Mouse (Mus musculus) heart, embryonic 16.5 days (tissue): ENCODE data around the gene Gm128. TPM values are rescaled to one million over a fixed set of nuclear protein-coding genes. Genes with fewer than 3 reads are reported as not detected.

Source experiments
- ATAC-seq: fragments of 200-750 bp; cut with Nextera tagmentation; replicated peaks from 2 replicates; pipeline ENCODE4 v1.8.0; 2017; ENCODE audit warnings: moderate number of reproducible peaks; ENCODE audit not compliant: insufficient read depth, low FRiP score; ENCODE audit errors: extremely low read depth
- H3K27ac ChIP-seq: fragments of 300-500 bp; sonication (generic); 2 replicates; pipeline ENCODE4 v1.5.1; 2014; ENCODE audit warnings: mild to moderate bottlenecking, low read length, control low read depth, moderate library complexity
- H3K27me3 ChIP-seq: fragments of 300-500 bp; sonication (generic); 2 replicates; pipeline ENCODE4 v1.6.1; 2014; ENCODE audit warnings: low read length, mixed read lengths; ENCODE audit not compliant: control insufficient read depth, insufficient read depth
- H3K36me3 ChIP-seq: fragments of 300-500 bp; sonication (generic); 2 replicates; pipeline ENCODE4 v1.6.1; 2014; ENCODE audit not compliant: control insufficient read depth, insufficient read depth
- H3K4me1 ChIP-seq: fragments of 300-500 bp; sonication (generic); 2 replicates; pipeline ENCODE4 v1.6.1; 2014; ENCODE audit warnings: low read length, mixed read lengths; ENCODE audit not compliant: control insufficient read depth, insufficient read depth
- H3K4me2 ChIP-seq: fragments of 300-500 bp; sonication (generic); 2 replicates; pipeline ENCODE4 v1.6.1; 2014; ENCODE audit warnings: low read depth, mild to moderate bottlenecking, control low read depth, low read length
- H3K4me3 ChIP-seq: fragments of 300-500 bp; sonication (generic); 2 replicates; pipeline ENCODE4 v1.5.1; 2014; ENCODE audit warnings: mild to moderate bottlenecking, control low read depth, low read length
- H3K9ac ChIP-seq: fragments of 300-500 bp; sonication (generic); 2 replicates; pipeline ENCODE4 v1.6.1; 2014; ENCODE audit warnings: low read length, control low read depth
- H3K9me3 ChIP-seq: fragments of 300-500 bp; sonication (generic); replicated peaks from 2 replicates; pipeline ENCODE4 v1.6.1; 2016; ENCODE audit warnings: low read length; ENCODE audit not compliant: control insufficient read depth
- WGBS: fragments of 180-500 bp; shearing (Covaris S2); extraction: QIAGEN DNeasy Blood & Tissue Kit; methylation state at CpG from one replicate; pipeline ENCODE4 v1.1.7; 2014; 5-methylcytosine and 5-hydroxymethylcytosine counted together
- polyA plus RNA-seq: library from polyadenylated mRNA; unstranded; fragments of >200 nt; fragmentation: Nextera tagmentation; extraction: Ambion mirVana; gene quantifications from 2 replicates; pipeline ENCODE4 v1.2.1, GENCODE M21; 2015

The Gm128 gene
- polyA plus RNA-seq, 1 experiment from 2014 or later: 0.51 TPM

- Histone ChIP-seq H3K36me3 (no peaks in the 10 kb centered on the region), H3K4me3 (no peak overlapping the region), H3K9ac (no peak overlapping the region), H3K9me3 (no peaks in the 10 kb centered on the region), H3K27ac (peak overlapping the region; percentile 41), H3K4me1 (peaks cover 25% of the 10 kb centered on the region), H3K4me2 (no peak overlapping the region), H3K27me3 (no peaks in the 10 kb centered on the region)
- 59% methylated on average over 6 of the region's 6 CpGs for WGBS
- no peak for ATAC-seq
Observed at GRCm38 (mm10) chr3:95275161-95275560, 33.8 kb upstream of the Gm128 start.

- Histone ChIP-seq H3K9ac (no peak overlapping the region), H3K9me3 (no peaks in the 10 kb centered on the region), H3K27me3 (no peaks in the 10 kb centered on the region), H3K4me1 (peaks cover 25% of the 10 kb centered on the region), H3K36me3 (no peaks in the 10 kb centered on the region), H3K4me2 (no peak overlapping the region), H3K27ac (no peak overlapping the region), H3K4me3 (no peak overlapping the region)
- ATAC-seq: no peak
- WGBS: 90% methylated on average over 4 of the region's 4 CpGs
Observed at GRCm38 (mm10) chr3:95274453-95274852, 33.1 kb upstream of the Gm128 start.

- H3K4me3 ChIP-seq: no peak overlapping the region
- H3K9ac ChIP-seq: no peak overlapping the region
- 87% methylated on average over 5 of the region's 5 CpGs for WGBS
- no peaks in the 10 kb centered on the region for H3K36me3 ChIP-seq
- H3K27me3 ChIP-seq: no peaks in the 10 kb centered on the region
- H3K27ac ChIP-seq: no peak overlapping the region; the same call in 1 of the 2 replicates
- H3K4me1 ChIP-seq: peaks cover 25% of the 10 kb centered on the region
- 0 out of 2 replicates have a peak, but pooled peaks have one; percentile 20 for ATAC-seq
- no peak overlapping the region for H3K4me2 ChIP-seq
- H3K9me3 ChIP-seq: no peaks in the 10 kb centered on the region
Observed at GRCm38 (mm10) chr3:95273471-95273870, 32.1 kb upstream of the Gm128 start.

- peaks cover 13% of the 10 kb centered on the region for H3K4me1 ChIP-seq
- 81% methylated on average over 12 of the region's 12 CpGs for WGBS
- peaks cover 10% of the 10 kb centered on the region for H3K36me3 ChIP-seq
- no peak overlapping the region for H3K9ac ChIP-seq
- no peak overlapping the region for H3K27ac ChIP-seq
- H3K4me3 ChIP-seq: no peak overlapping the region
- no peak for ATAC-seq
- H3K4me2 ChIP-seq: no peak overlapping the region
- H3K9me3 ChIP-seq: no peaks in the 10 kb centered on the region
- H3K27me3 ChIP-seq: no peaks in the 10 kb centered on the region
Observed at GRCm38 (mm10) chr3:95270766-95271364, 29.5 kb upstream of the Gm128 start.

GRCm38 (mm10) chr3:95269789-95270188 is 28.4 kb upstream of the Gm128 start:
- Histone ChIP-seq H3K27ac (no peak overlapping the region), H3K4me1 (peaks cover 8% of the 10 kb centered on the region), H3K9me3 (no peaks in the 10 kb centered on the region), H3K27me3 (no peaks in the 10 kb centered on the region), H3K4me3 (no peak overlapping the region), H3K9ac (no peak overlapping the region), H3K36me3 (peaks cover 13% of the 10 kb centered on the region), H3K4me2 (no peak overlapping the region)
- 77% methylated on average over 5 of the region's 5 CpGs for WGBS
- ATAC-seq: no peak

GRCm38 (mm10) chr3:95267855-95268254 is 26.5 kb upstream of the Gm128 start:
- Histone ChIP-seq H3K4me1 (no peaks in the 10 kb centered on the region; the same call in 1 of the 2 replicates), H3K4me2 (no peak overlapping the region), H3K9ac (no peak overlapping the region), H3K27ac (no peak overlapping the region), H3K36me3 (peaks cover 17% of the 10 kb centered on the region), H3K27me3 (no peaks in the 10 kb centered on the region), H3K4me3 (no peak overlapping the region), H3K9me3 (no peaks in the 10 kb centered on the region)
- no peak for ATAC-seq

GRCm38 (mm10) chr3:95266052-95266451 is 24.7 kb upstream of the Gm128 start:
- Histone ChIP-seq H3K9ac (no peak overlapping the region), H3K27me3 (no peaks in the 10 kb centered on the region), H3K9me3 (no peaks in the 10 kb centered on the region), H3K4me1 (no peaks in the 10 kb centered on the region; the same call in 1 of the 2 replicates), H3K4me2 (no peak overlapping the region), H3K4me3 (no peak overlapping the region), H3K27ac (no peak overlapping the region), H3K36me3 (peaks cover 27% of the 10 kb centered on the region)
- no peak for ATAC-seq
- 93% methylated on average over 3 of the region's 3 CpGs for WGBS

GRCm38 (mm10) chr3:95264724-95265123 is 23.3 kb upstream of the Gm128 start:
- ATAC-seq: no peak
- no peaks in the 10 kb centered on the region for H3K27me3 ChIP-seq
- H3K9ac ChIP-seq: no peak overlapping the region
- H3K27ac ChIP-seq: no peak overlapping the region
- no peak overlapping the region for H3K4me3 ChIP-seq
- H3K4me2 ChIP-seq: no peak overlapping the region
- H3K4me1 ChIP-seq: no peaks in the 10 kb centered on the region
- WGBS: 84% methylated on average over 1 of the region's 1 CpGs
- no peaks in the 10 kb centered on the region for H3K9me3 ChIP-seq
- peaks cover 30% of the 10 kb centered on the region for H3K36me3 ChIP-seq

- Histone ChIP-seq H3K36me3 (peaks cover 44% of the 10 kb centered on the region), H3K27ac (no peak overlapping the region), H3K4me3 (no peak overlapping the region), H3K4me2 (no peak overlapping the region), H3K4me1 (no peaks in the 10 kb centered on the region), H3K9me3 (no peaks in the 10 kb centered on the region), H3K27me3 (no peaks in the 10 kb centered on the region), H3K9ac (no peak overlapping the region)
- no peak; the same call in 1 of the 2 replicates for ATAC-seq
- WGBS: 48% methylated on average over 11 of the region's 11 CpGs
Observed at GRCm38 (mm10) chr3:95263089-95263739, 21.8 kb upstream of the Gm128 start.
